ENCODE assay signal across 25 mouse cellular contexts in the genomic region with DNA sequence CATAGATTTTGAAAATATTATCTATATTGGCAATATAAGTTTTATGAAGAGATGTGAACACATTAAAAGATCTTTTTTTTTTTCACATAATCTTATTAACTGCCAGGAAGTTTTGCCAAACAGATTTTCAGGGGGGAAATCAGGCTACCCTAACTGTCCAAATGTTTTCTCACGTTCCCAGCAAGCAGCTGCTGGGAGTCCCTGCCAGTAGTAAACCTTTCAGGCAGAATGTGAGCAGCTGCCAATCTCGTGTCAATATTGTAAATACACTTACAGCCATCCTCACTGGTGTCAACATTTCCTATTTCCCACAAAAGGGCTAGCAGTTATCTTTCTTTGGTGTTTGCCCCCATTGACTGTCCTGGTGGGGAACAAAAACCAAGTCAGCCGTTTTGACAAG.
DNase-seq lines count a peak whose midpoint lies in the region; ATAC-seq and TF ChIP-seq lines count a peak whose summit lies in the region.
"Had no signal": no experiment of that assay in that cellular context is flagged by ENCODE, and none has a peak within 500 bp of the region (broad histone marks: within the 10 kb centered on the region; RNA-seq: fewer than 3 reads in every experiment).

No protein-coding gene starts in this region.

- no peaks in the 10 kb centered on the region for H3K9me3 ChIP-seq in forebrain, embryonic 15.5 days
- no peaks in the 10 kb centered on the region for H3K9me3 ChIP-seq in forebrain, embryonic 11.5 days (ENCODE audit: control insufficient read depth, low read length)
- no peaks in the 10 kb centered on the region for H3K9me3 ChIP-seq in forebrain, postnatal 0 days (ENCODE audit: low read length)
- no peaks in the 10 kb centered on the region for H3K9me3 ChIP-seq in forebrain, embryonic 13.5 days (replicated peaks)
- H3K9me3 ChIP-seq: embryonic facial prominence, embryonic 13.5 days; embryonic facial prominence, embryonic 15.5 days had no signal

- TF ChIP-seq CTCF in forebrain, postnatal 0 days (IDR thresholded peaks at IDR 0.05; ENCODE audit: low read depth): no peak

- H3K4me2 ChIP-seq in forebrain, embryonic 15.5 days (replicated peaks): no peak overlapping the region
- H3K4me2 ChIP-seq in forebrain, embryonic 11.5 days (ENCODE audit: low read depth, low read length, severe bottlenecking): no peak overlapping the region
- no peak overlapping the region for H3K4me2 ChIP-seq in forebrain, postnatal 0 days (ENCODE audit: low read depth)
- no peak overlapping the region for H3K4me2 ChIP-seq in forebrain, embryonic 13.5 days
- H3K4me2 ChIP-seq: embryonic facial prominence, embryonic 13.5 days; embryonic facial prominence, embryonic 15.5 days had no signal

- no peaks in the 10 kb centered on the region for H3K36me3 ChIP-seq in forebrain, embryonic 15.5 days
- H3K36me3 ChIP-seq in forebrain, embryonic 11.5 days (ENCODE audit: control insufficient read depth, insufficient read depth, low read length): no peaks in the 10 kb centered on the region
- no peaks in the 10 kb centered on the region for H3K36me3 ChIP-seq in forebrain, postnatal 0 days (ENCODE audit: insufficient read depth)
- no peaks in the 10 kb centered on the region for H3K36me3 ChIP-seq in forebrain, embryonic 13.5 days (ENCODE audit: poor library complexity, severe bottlenecking)
- H3K36me3 ChIP-seq: embryonic facial prominence, embryonic 13.5 days; embryonic facial prominence, embryonic 15.5 days; G1E had no signal

- ATAC-seq in forebrain, embryonic 15.5 days (replicated peaks): 0 out of 2 replicates have a peak, but pooled peaks have one; percentile 64
- ATAC-seq in forebrain, embryonic 11.5 days (replicated peaks; ENCODE audit: low FRiP score): no peak
- ATAC-seq in forebrain, postnatal 0 days: no peak
- ATAC-seq in forebrain, embryonic 13.5 days: no peak
- ATAC-seq: activated CD4-positive, CD25-positive, alpha-beta regulatory T cell, adult 4 months; CD4-positive, CD25-positive, alpha-beta regulatory T cell, adult 4 months; Patski had no signal

- no peak overlapping the region for H3K9ac ChIP-seq in forebrain, embryonic 15.5 days (replicated peaks)
- H3K9ac ChIP-seq in forebrain, embryonic 11.5 days (ENCODE audit: low read length): no peak overlapping the region
- no peak overlapping the region for H3K9ac ChIP-seq in forebrain, postnatal 0 days
- no peak overlapping the region for H3K9ac ChIP-seq in forebrain, embryonic 13.5 days
- H3K9ac ChIP-seq: embryonic facial prominence, embryonic 13.5 days; embryonic facial prominence, embryonic 15.5 days had no signal

- 31% methylated on average over 3 of the region's 3 CpGs for WGBS in forebrain, embryonic 15.5 days
- WGBS in forebrain, embryonic 11.5 days: 53% methylated on average over 3 of the region's 3 CpGs
- 24% methylated on average over 3 of the region's 3 CpGs for WGBS in forebrain, postnatal 0 days
- WGBS in forebrain, embryonic 13.5 days: 41% methylated on average over 3 of the region's 3 CpGs

- no peak overlapping the region for H3K27ac ChIP-seq in forebrain, embryonic 15.5 days (replicated peaks)
- no peak overlapping the region for H3K27ac ChIP-seq in forebrain, embryonic 11.5 days (ENCODE audit: low read depth, low read length)
- no peak overlapping the region for H3K27ac ChIP-seq in forebrain, postnatal 0 days (ENCODE audit: low read depth, low read length)
- H3K27ac ChIP-seq in forebrain, embryonic 13.5 days: no peak overlapping the region
- H3K27ac ChIP-seq: embryonic facial prominence, embryonic 13.5 days; embryonic facial prominence, embryonic 15.5 days; gastrocnemius, adult 2 months had no signal

- DNase-seq in cerebellum, postnatal 10 days: peak; percentile 29 to 44
- DNase-seq in cerebellum, adult 9-10 months: no peak
- DNase-seq in forebrain, embryonic 11.5 days (ENCODE audit: low spot score): no peak
- DNase-seq in forebrain, postnatal 0 days: peak; percentile 25
- DNase-seq: adrenal gland, adult 8-10 months; adrenal gland, postnatal 14 days; adrenal gland, postnatal 36 days; B cell, adult 2 months; cerebellum, adult 11 months; cerebellum, adult 18-20 months; cerebellum, adult 8-10 months; cerebellum, postnatal 14 days; cerebellum, postnatal 36 days; embryo, embryonic 11 days; gastrocnemius, adult 2 months had no signal

- no peaks in the 10 kb centered on the region for H3K27me3 ChIP-seq in forebrain, embryonic 15.5 days
- no peaks in the 10 kb centered on the region for H3K27me3 ChIP-seq in forebrain, embryonic 11.5 days (ENCODE audit: control insufficient read depth, insufficient read depth, low read length)
- H3K27me3 ChIP-seq in forebrain, postnatal 0 days (ENCODE audit: insufficient read depth, low read length): no peaks in the 10 kb centered on the region
- no peaks in the 10 kb centered on the region for H3K27me3 ChIP-seq in forebrain, embryonic 13.5 days
- H3K27me3 ChIP-seq: CH12.LX; embryonic facial prominence, embryonic 13.5 days; embryonic facial prominence, embryonic 15.5 days had no signal

- no peak overlapping the region for H3K4me3 ChIP-seq in forebrain, embryonic 15.5 days
- H3K4me3 ChIP-seq in forebrain, embryonic 11.5 days (ENCODE audit: low read depth, low read length): no peak overlapping the region
- H3K4me3 ChIP-seq in forebrain, postnatal 0 days (ENCODE audit: low read depth, low read length): no peak overlapping the region
- H3K4me3 ChIP-seq in forebrain, embryonic 13.5 days: no peak overlapping the region
- H3K4me3 ChIP-seq: embryonic facial prominence, embryonic 13.5 days; embryonic facial prominence, embryonic 15.5 days; erythroblast, embryonic 14.5 days; gastrocnemius, adult 2 months had no signal

- H3K4me1 ChIP-seq in forebrain, embryonic 15.5 days: peaks cover 3% of the 10 kb centered on the region
- no peaks in the 10 kb centered on the region for H3K4me1 ChIP-seq in forebrain, embryonic 11.5 days (replicated peaks; ENCODE audit: control insufficient read depth, insufficient read depth, low read length)
- no peaks in the 10 kb centered on the region; the same call in 1 of the 2 replicates for H3K4me1 ChIP-seq in forebrain, postnatal 0 days (ENCODE audit: insufficient read depth)
- peaks cover 4% of the 10 kb centered on the region for H3K4me1 ChIP-seq in forebrain, embryonic 13.5 days
- H3K4me1 ChIP-seq: embryonic facial prominence, embryonic 13.5 days; embryonic facial prominence, embryonic 15.5 days had no signal

Comparison
In these comparisons a context has a peak if more than half of its experiments do, and no peak if none do; other contexts are left out.
1. DNase-seq: peak in cerebellum, postnatal 10 days (2 of 2) and forebrain, postnatal 0 days (single experiment); none in cerebellum, adult 9-10 months (single experiment) and forebrain, embryonic 11.5 days (single experiment).